Mouse (Mus musculus) thymus, adult 18-20 months (tissue): ENCODE results near the gene Col28a1.
"Not testable (repeated sequence)": the region's sequence is repeated elsewhere in the genome, so short reads cannot be mapped to it uniquely, and the experiment has no call there.

Experiments
- DNase-seq, 2 experiments: peaks; one replicate each; pipeline ENCODE4 v3.0.0; 2022; ENCODE audit warnings: mixed read lengths in 2 of 2

The Col28a1 gene

GRCm38 (mm10) chr6:7982958-7983645 lies 209.3 kb downstream of the Col28a1 start:
- DNase-seq = not testable (repeated sequence)

GRCm38 (mm10) chr6:7971020-7971760 lies 221.2 kb downstream of the Col28a1 start:
- no peak for DNase-seq

DNA sequence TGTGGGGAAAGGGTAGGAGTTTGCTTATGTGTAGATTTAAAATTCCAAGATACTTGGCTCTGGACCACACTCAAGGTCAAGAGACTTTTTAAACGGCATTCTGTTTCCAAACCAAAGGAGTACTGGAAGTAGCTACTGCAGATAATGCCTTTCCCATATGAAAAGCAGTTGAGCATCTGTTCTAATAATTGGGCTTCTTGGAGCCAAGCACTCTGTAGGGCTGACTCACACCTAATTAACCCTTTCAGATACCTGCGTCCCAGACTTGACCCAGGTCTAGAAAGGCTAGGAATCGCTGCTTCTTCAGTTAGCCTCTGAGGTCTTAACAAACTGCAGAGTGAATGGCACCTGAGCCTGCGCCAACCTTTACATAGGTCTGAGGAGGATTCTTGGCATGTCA lies 223.0 kb downstream of the Col28a1 start:
- DNase-seq = no peak

GRCm38 (mm10) chr6:7965833-7966522 lies 226.4 kb downstream of the Col28a1 start:
- no peak for DNase-seq

- no peak for DNase-seq
Observed at GRCm38 (mm10) chr6:7962749-7963148, 229.7 kb downstream of the Col28a1 start.

DNA sequence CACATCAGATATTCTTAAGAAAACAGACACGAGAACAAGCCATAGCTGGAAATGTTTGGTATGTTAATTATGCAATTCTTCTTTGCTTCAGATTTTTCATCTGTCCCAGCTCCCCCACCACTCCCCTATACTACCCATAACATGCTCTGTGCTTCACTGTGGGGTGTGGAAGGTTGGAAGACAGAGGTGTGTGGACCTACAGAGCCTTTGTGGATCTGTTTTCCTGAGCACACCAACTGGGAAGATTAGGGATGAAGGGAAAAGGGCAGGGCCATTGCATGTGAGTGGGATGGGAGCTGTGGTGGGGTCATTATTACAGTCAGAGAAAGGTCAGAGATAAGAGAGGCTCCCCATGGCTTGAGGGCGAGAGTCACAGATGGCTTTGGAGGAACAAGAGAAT lies 240.2 kb downstream of the Col28a1 start:
- DNase-seq = no peak

DNA sequence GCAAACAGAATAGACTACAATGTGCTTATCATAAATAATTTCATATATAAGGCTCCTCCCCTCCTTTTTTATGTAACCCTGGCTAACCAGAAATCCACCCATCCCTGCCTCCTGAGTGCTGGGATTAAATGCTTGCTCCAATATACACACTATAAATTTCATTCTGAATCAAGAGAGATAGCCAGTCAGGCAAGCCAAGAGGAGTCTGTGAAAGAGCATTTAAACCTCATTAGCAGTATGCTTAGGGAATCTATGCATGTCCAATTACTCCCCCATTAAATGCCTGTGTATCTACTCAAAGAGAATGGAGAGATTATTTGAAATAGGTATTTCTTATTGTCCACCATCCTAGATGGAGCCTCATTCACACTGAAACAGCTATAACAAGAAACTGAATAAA lies 240.6 kb downstream of the Col28a1 start:
- no peak for DNase-seq
